Mouse (Mus musculus) monocyte, adult 2 months (primary cell): ENCODE results near the gene Cttn.

Experiments used
- DNase-seq, 2 experiments: peaks; one replicate each; pipeline ENCODE4 v3.0.0; 2022; ENCODE audit warnings: low spot score in 2 of 2, low read depth in 1 of 2

Gene Cttn

GRCm38 (mm10) chr7:144470545-144471059 is at the start of gene Cttn:
Cttn (minus strand) TSS chr7:144471009.
- DNase-seq: no peak

- no peak for DNase-seq
Measured at GRCm38 (mm10) chr7:144519852-144520251, 49.0 kb upstream of the Cttn start.

DNA sequence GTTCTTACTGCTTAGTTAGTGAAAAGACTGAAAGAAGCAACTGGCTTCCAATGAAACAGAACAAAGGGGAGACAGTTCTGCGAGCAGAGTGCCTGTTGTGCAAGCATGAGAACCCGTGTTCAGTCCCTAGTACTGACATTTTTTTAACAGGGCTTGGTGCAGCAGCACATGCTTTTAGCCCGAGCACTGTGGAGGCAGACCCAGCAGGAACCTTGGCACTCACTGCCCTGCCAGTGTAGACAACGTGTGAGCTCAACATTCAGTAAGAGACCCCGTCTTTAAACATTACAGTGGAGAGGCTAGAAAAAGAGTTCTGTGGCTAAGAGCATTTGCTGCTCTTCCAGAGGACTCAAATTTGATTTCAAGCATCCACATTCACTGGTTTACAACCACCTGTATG is 45.9 kb upstream of the Cttn start:
- DNase-seq: no peak

DNA sequence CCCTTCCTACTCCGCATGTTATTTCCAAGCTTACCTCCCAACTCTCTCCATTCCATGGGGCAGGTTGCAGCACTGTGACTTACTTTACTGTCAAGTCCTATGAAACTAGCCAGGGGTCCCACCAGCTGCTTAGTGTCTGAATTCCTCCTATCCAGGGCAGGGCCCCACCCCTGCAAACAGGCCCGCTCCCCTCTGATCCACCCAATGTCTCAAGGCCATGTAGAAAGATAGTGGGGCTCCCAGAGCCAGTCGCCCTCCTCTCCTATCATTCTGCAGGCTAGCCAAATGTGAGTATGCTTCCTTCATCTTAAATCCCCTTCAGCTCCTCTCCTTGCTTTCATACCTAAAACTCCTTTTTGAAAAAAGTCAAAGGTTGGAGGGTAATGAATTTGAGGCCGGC is 38.3 kb upstream of the Cttn start:
- DNase-seq: no peak

GRCm38 (mm10) chr7:144506807-144507206 is 36.0 kb upstream of the Cttn start:
- no peak for DNase-seq

GRCm38 (mm10) chr7:144503959-144504358 is 33.1 kb upstream of the Cttn start:
- DNase-seq: no peak

- DNase-seq: no peak
Measured at GRCm38 (mm10) chr7:144492931-144493330, 22.1 kb upstream of the Cttn start.

DNA sequence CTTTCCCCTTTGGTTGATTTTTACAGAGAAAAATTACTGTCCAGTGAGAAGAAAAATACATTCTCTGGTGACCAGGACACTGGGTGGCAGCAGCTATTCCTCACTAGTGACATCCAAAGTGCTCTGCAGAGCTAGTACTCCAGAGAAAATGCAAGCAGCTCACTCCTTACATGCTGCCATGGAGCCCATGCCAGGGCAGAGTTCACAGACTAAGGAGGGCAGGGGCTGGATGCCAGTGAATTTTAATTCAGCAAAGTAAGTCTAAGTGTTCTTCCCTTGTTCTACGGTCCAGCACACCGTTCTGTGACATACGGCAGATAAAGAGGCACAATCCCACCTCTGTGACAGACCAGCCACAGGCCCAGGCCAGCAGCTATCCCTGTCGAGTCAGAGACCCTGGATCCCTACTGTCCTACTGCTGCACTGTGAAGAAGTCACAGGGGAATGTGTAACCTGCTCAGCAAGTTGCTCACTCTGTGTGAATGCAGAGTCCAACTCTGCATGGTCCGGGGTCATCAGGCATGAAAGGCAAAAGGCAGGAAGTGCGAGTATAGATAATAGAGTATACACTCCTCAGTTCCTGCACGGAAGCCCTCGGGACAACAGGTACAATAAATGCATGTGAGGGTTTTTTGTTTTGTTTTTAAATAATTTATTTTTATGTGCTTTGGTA is 19.5 kb upstream of the Cttn start:
- DNase-seq: no peak

- DNase-seq: no peak
Measured at GRCm38 (mm10) chr7:144489067-144489774, 18.4 kb upstream of the Cttn start.

- no peak for DNase-seq
Measured at GRCm38 (mm10) chr7:144480314-144480713, 9.5 kb upstream of the Cttn start.

DNA sequence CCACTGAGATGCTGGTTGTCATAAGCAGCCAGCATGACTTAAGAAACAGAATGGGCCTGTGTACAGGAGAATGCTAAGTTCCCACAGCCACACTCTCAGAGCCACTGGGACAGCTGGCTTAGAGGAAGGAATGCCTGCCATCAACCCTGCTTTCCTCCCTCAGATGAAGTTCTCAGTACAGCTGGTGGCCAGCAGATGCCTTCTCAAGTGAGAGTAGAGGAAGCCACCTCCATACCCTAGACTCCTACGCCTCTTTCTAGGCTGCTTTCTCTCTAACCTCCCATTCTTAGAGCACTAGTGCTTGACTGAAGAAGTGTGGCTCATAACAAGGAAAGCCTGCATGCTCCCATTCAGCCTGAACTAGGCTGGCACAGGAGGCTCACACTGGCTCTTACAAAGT is 8.8 kb upstream of the Cttn start:
- no peak for DNase-seq

DNA sequence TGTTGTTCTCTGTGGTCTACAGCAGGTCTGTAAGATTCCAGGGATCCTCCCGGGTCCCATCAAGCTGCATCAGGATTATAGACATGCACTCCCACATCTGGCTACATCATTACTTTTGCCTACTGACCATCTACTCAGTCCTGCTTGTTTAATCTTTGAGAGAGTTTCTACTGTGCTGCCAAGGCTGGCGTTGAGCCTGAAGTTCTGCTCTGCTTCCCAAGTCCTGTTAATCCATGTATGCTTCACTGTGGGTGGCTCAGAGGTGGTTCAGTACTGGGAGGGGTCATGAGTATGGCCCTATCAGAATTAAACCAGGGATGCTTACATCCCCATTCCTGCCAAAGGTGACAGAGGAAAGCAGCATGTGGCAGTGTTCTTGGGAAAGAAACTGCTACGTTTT is 4.9 kb upstream of the Cttn start:
- no peak for DNase-seq

DNA sequence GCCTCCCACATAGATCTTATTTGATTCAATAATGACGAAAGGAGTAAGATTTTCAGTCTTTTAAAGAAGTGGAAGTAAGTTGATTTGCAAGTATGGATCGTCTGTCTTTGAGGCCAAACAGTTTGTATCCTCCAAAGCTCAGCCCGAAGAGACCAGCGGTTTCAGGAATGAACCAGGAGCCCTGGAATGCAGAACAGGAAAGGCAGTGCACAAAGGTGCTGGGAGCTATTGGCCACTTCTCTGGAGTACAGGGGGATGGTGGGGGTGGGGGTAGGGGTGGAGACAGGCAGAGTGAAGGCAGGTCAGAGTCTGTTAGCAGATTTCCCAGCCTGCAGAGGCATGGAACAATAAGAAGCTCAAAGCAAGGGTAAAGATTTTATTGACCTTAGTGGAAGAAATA is 2.7 kb upstream of the Cttn start:
- no peak for DNase-seq

GRCm38 (mm10) chr7:144471103-144471502 is 294 bp upstream of the Cttn start:
- no peak for DNase-seq

DNA sequence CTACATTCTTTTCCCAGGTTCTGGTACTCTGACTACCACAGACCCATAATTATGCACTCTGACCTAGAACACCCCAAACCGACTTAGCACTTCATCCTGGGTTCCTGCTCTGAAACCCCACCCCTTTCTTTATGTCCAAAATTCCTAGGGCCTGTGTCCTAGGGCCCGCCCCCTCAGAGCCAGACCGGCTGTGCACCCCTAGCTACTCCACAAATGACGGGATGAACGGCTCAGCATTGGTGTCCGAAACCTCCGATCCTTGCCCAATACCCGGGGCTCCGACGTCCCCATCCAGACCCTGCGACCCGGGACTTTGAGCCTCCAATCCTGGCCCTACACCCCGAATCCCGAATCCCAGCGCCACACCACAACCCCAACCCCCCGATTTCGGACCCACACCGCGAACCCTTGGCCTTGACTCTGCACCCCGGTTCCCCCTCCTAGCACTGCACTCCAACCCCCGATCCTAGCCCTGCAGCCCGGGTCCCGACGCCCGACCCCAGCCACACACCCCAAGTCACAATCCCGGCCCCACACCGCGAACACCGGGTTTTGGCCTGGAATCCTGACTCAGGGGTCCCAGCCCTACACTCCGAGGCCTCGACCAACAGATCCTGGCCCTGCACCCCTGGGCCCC is 783 bp downstream of the Cttn start:
- DNase-seq: no peak

DNA sequence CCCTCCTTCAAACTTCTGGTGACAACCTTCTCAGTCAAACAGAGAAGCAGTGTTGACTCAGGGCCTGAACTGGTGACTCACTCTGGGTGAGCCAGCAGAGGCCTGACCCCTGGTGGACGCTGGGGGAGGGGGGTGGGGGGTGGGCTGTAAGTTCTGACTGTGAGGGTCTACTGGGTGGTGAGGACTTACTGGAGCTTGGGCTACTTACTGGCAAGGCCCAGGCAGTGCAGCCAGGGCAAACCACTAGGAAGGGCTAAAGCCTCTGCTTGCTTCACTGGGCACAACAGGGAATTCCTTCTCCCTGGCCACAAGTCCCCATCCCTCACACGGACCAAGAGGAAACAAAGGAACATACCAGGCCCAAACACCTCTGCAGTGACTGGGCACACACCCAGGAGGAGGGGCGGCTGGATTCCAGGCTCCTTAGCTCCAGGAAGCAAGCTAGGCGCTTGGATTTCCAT is 1.6 kb downstream of the Cttn start:
- no peak for DNase-seq

DNA sequence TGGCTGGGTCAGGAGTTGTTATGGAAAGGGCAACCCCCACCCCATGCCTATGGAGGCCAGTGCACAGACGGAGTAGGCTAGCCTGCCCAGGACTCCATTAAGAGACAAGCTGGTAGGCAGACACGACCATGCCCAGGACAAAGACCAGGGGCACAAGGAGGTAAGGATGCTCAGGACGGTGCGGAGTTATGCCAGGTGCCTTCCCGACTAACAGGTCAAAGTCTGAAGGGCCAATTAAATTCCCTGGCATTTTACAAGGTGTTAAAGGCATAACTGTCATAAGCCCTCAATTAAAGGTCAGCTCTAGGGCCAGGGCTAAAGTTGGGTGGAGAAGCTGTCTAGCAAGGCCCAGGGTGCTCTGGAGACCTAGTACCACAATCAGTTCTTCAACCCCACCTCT is 2.1 kb downstream of the Cttn start:
- DNase-seq: no peak

DNA sequence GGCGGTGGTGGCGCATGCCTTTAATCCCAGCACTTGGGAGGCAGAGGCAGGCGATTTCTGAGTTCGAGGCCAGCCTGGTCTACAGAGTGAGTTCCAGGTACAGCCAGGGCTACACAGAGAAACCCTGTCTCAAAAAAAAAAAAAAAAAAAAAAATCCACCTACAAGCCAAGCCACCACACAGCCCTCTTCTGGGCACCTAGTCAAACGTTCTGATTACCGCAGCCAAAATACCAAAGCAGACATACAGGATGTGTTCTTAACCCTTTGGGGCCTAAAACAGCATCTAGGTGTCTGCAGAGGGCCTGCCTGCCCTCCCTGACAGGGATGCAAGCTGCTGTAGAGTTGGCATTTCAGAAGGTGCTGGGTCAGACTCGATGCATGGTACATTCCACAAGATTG is 8.2 kb downstream of the Cttn start:
- no peak for DNase-seq

DNA sequence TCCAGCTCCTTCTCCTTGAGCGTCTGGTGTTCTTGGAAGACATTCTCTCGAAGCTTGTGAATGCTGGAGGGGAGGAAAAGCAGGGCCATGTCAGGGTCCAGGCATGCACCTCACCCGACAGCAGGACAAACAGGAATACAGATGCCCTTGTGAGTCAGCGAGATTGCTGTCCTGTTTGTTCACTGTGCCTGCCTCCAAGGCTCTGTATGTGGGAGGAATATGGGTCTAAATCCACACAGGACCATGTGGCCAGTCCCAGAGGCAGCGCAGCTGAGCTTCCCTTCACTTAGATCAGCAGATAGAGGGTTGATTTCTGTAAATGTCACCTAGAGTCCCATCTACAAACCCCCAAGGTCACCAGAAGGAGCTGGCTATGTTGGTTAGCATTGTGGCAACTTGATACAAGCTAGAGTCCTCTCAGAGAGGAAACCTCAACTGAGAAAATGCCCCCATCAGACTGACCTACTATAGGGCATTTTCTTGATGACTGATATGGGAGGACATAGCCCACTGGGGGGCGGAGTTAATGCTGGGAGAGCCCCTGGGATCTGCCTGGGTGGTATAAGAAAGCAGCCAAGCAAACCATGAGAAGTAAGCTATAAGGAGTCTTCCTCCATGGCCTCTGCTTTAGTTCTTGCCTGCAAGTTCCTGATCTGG is 9.4 kb downstream of the Cttn start:
- DNase-seq: no peak

GRCm38 (mm10) chr7:144458881-144459280 is 11.9 kb downstream of the Cttn start:
- DNase-seq: no peak

DNA sequence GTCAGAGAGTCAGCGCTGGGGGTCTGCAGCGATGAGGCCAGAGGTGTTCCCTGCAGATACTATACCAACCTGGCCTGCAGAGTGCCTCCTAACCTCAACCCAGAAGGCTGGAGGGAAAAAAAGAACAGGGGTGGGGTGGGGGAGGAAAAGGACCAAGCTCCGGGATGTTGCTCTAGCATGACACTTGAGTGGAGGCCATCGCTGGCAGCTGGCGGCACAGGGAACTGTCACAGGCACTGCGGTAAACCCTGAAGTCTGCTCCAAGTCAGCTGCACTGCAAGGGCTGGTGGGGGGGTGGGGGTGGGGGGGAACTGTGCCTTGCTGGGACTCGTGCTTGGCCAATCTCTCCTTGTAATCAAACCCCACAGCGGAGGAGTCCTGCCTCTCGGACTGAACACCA is 20.1 kb downstream of the Cttn start:
- no peak for DNase-seq
